Mouse (Mus musculus) R1 (cell line): Measurements from ENCODE around the gene Casp7.
A peak's percentile ranks its signal among the peaks of the same experiment; 100 is the strongest.
"Not testable (repeated sequence)": the region's sequence is repeated elsewhere in the genome, so short reads cannot be mapped to it uniquely, and the experiment has no call there.

Source experiments
- DNase-seq: peaks from one replicate; pipeline ENCODE4 v3.0.0-alpha.2; 2018; ENCODE audit warnings: low read depth, low spot score

Casp7 gene

DNA sequence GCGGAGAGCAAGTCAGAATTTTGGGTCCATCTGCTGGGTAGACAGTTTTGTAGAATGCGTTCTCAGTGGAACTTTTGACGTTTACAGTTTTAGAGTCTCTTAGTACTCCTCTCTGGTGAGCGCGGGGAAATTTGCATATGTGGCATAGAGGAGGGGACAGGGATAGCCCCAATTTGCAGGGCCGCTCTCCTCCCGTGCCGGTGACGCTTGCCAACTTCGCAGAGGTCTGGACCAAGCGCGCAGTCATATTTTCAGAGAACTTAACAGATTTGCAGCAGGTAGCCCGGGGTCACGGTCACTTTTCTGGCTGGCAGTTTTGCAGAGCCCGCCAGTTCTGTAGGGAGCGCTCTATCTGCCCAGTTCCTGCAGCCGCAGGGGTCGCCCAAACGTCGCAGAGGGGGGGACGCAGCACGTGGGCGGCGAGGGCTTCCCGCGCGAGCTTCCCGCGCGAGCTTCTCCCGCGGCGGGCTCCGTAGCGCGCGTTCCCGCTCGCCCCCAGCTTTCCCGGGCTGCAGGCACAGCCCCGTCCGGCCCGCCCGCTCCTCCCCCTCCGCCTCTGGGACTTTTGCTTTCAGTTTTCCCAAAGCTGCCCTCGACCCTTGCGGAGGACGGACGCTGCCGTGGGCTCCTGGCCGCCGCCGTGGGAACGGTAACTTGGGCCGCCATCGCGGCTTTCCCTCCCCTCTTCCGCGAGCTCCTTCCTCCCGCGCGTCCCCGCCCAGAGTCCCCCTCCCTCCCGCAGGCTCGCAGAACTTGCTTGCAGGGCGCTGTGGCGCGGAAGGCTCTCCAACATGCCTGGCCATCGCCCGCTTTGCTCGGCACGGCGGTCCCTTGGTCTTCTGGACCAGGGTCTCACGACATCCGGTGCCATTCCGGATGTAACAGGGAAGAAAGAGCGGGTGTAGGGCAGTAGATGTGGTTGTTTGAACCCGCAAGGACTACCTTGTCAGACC lies at the start of gene Casp7:
Gene Casp7 (plus strand): TSS at position 461 of the 953 bp plus-strand sequence.
- peak; percentile 60 for DNase-seq

- DNase-seq: peak; percentile 31
Observed at GRCm38 (mm10) chr19:56349295-56349694, 47.6 kb upstream of the Casp7 start.

GRCm38 (mm10) chr19:56353689-56354088 lies 43.2 kb upstream of the Casp7 start:
- no peak for DNase-seq

DNA sequence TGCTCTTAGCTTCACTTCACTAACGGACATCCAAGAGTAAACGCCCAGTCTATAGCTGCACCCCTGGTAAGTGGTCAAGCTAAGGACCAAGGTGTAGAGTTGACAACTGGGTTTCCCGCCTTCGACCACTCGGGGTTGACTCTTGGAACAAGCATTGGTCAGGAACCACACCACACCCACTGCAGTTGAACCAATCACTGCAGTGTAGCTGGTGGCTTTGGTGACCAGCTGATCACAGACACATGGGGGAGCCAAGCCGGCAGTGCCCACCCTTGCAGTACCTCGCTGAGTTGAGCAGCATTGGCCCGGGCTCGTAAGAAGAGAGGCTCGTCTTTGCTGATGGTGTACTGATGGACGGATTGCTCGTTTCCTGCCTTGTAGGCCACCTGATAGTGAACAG lies 41.7 kb upstream of the Casp7 start:
- DNase-seq: no peak

GRCm38 (mm10) chr19:56356480-56357373 lies 40.2 kb upstream of the Casp7 start:
- peak; percentile 79 for DNase-seq

- not testable (repeated sequence) for DNase-seq
Observed at GRCm38 (mm10) chr19:56357374-56357708, 39.6 kb upstream of the Casp7 start.

DNA sequence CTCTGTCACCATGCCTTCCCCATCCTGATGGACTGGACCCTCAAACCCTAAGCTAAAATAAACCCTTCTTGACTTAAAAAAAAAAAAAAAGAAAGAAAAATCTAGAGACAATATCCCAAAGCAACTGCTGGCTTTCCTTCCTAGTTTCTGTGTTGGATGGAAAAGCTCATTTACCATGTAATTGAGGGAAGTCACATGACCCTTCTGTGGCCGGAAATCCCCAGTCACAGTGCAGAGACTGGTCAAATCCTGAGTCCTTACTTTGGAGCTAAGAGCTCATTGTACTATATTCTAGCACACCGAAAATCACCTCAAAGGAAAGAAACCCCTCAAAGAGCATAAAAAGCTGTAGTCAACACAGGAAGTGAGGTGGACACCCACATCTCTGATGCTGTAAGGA lies 38.0 kb upstream of the Casp7 start:
- DNase-seq: no peak

GRCm38 (mm10) chr19:56363721-56364460 lies 33.0 kb upstream of the Casp7 start:
- no peak for DNase-seq

GRCm38 (mm10) chr19:56364563-56364962 lies 32.4 kb upstream of the Casp7 start:
- DNase-seq: no peak

DNA sequence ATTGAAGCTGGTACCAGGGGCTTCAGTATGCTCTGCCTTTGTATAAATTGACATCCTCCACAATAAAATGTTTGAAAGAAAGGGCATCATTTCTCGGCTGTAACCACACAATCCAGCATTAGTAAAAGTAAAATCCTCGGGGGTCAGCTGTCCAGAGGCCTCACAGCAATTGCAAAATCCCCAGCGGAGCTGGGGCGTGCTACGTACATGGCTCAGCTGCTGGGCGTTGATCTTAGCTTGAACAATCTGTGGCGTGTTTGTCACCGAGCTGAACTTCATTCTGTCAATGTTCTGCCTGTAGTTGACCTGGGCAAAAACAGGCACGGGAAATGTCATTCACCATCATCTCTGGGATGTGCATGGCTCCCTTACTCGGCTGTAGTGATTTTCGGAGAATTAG lies 30.8 kb upstream of the Casp7 start:
- DNase-seq: no peak

- DNase-seq: no peak
Observed at GRCm38 (mm10) chr19:56366625-56367024, 30.3 kb upstream of the Casp7 start.

DNA sequence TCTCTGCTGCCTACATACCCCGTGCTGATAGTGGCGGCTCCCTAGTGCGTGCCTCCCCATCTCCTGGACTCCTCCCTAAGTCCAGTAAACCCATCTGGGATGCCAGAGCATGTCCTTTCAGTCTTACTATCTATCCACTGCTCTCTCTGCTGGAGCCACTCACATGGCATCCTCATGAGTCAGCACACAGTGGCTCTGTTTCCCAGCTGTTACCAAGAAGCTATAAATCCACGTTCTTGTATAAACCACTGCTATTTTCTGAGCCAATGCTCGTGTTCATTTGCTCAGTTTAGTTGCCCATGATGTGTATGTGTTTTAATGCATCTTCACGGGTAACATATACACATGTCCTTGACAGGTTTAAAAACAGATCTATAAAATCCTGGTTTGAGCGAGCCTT lies 29.2 kb upstream of the Casp7 start:
- DNase-seq: no peak

- DNase-seq: no peak
Observed at GRCm38 (mm10) chr19:56368912-56369311, 28.0 kb upstream of the Casp7 start.

DNA sequence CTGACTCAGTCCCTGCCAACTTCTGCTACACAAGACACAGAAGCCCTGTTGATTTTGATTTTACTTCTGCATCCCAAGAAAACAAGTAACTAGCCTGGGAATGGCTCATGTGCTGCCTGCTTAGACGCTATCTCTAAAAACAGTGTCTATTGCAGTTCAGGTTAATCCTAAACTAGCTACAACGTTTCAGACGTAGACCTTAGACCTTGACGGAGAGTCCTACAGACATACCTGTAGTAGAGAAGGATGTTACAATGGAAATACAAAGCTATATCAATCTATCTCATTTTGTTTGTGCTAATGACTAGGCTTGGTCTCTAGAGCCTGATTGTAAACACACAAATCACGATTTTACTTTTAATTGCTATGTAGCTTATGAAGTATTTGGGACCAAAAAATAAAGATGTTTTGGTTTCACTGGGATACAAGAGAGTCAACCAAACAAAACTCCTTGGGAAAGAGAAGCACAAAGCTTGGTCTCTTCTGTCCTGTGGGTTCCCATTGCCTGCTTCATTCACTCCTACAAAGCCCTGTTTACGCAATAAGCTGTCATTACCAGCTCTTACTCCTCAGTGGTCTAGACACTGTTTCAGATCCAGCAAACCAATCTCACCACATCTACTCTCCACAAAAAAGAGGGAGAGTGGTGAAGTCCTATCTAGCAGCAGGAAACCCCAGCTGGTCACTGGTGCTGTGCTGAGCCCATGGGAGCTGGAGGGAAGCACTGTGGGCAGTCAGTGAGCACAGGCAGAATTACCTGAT lies 26.4 kb upstream of the Casp7 start:
- DNase-seq: no peak

GRCm38 (mm10) chr19:56372226-56372625 lies 24.7 kb upstream of the Casp7 start:
- DNase-seq: no peak

DNA sequence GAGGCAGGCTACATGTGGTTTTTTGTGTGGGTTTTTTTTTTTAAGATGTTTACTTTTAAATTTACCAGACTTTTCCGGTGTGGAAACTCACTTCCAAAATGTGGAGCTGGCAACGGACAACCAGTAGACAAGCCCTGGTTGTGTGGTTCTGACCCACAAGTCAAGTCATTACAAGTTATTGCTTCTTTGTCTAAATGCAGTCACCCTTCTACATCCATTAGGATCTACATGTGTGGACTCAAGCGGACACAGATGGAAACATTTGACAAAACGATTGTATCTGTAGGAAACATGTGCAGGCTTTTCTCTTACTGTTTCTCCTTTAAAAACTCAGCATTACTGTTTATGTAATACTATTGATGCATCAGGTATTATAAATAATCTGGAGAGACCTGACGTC lies 23.7 kb upstream of the Casp7 start:
- DNase-seq: no peak

DNA sequence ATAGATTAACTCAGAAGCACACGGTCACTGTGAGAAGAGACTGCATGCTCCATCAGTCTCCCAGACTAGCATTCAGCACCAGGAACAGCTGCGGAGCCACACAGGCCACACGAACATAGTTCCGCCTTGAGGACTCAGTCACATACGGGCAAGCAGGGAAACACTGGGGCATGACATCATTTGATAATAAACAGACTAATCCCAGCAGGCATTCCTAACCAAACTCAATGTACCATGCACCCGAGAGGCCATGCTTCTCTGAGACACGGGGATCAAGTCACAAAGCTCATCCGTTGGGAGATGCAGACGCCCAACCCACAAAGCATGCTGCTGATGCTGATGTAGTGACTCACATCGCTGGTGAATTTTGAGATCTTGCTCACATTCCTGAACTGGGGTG lies 22.9 kb upstream of the Casp7 start:
- DNase-seq: no peak

GRCm38 (mm10) chr19:56378007-56378406 lies 18.9 kb upstream of the Casp7 start:
- no peak for DNase-seq

DNA sequence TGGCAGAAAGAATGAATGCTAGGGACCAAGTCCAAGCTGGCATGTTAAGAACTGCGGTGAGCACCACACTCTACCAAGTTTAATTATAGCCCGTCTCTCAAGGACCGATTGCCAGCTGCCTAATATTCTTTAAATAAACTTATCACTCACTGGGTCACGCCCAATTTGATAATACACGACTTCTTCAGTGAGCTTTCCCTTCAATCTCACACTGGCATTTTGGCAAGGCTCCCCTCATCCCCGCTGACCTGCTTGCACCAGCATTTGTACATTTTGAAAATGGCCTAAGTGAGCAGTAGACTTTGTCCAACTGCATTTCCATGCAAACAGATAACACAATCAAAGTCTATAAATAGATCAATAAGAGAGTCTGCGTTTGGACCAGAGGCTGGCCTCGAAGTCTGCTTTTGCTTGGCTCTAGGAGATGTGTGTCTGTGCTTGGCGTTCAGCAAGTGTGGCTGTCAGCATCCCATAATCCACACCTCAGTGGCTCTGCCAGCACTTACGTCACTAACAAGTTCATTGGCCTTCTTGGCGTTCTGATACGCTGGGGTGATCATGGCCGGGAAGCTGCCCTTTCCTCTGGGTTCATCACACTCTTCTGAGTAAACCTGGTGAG lies 18.3 kb upstream of the Casp7 start:
- DNase-seq: no peak

GRCm38 (mm10) chr19:56380341-56380740 lies 16.6 kb upstream of the Casp7 start:
- no peak for DNase-seq

GRCm38 (mm10) chr19:56381407-56381806 lies 15.5 kb upstream of the Casp7 start:
- no peak for DNase-seq
